Mouse (Mus musculus): ENCODE measurements around the gene Rdh1. TPM values are rescaled to one million over a fixed set of nuclear protein-coding genes. Genes with fewer than 3 reads are reported as not detected.

Rdh1 gene
- polyA plus RNA-seq (2012; rRNA removed) = 0.06 and 0.11 TPM in 2 replicates

DNA sequence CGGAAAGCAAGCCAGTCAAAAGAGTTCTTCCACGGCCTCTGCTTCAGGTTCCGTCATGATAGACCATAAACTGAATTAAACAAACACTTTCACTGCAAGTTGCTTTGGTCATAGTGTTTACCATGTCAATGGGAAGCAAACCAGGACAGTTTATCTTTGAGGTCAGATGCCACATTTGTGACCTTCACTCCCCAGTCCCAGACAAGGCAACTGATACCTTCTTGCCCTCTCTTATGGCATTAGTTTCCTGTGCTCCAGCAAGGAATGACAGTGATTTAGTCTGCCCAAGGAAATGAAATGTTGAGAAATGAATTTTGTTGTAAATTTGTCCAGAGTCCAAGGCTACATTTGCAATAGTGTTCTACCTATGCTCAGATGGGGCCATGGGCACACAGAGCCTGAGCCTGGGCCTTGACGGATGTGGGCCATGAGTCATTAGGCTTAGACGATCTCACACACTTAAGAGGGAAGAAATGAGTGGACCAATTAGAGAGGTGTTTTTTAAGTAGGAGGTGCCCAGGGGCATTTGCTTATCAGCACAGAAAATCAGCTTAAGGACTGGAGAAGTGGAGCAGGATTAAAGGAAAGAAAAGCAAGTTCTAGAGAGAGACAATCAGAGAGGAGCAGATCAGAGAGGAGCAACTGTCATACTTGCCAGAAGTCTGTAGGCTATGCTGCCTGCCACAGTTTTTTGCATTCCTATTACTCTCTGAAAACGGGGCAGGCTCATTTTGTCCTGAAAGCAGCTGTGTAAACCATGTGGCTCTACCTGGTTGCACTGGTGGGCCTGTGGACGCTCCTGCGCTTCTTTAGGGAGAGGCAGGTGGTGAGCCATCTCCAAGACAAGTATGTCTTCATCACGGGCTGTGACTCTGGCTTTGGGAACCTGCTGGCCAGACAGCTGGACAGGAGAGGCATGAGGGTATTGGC lies at the start of gene Rdh1, which contains the start of gene Rdh16f1:
Gene Rdh1 (plus strand): TSS at position 541 of the 930 bp plus-strand sequence.
Gene Rdh16f1 (plus strand): TSS at position 607 of the 930 bp plus-strand sequence.

DNA sequence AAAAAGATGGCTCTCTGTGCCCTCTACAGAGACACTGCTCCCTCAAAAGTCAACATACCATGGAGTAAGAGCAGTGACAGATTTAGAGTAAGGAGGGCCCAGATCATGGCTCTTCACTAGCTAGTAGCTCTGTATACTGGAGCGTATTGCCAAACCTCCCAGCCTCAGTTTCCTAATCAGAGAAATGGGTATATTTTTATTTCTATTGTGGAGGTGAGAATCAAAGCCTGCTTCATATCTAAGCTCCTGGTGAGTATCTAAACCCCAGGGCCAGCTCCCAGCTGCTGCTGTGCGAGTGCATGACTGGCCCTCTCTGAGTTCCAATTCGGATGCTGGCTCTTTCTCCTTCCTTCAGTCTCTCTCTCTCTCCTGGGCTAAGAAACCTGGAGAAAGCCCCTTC lies 35.3 kb upstream of the Rdh1 start, which contains the start of gene Tac2:
Gene Tac2 (plus strand): TSS at position 301 of the 400 bp plus-strand sequence.

DNA sequence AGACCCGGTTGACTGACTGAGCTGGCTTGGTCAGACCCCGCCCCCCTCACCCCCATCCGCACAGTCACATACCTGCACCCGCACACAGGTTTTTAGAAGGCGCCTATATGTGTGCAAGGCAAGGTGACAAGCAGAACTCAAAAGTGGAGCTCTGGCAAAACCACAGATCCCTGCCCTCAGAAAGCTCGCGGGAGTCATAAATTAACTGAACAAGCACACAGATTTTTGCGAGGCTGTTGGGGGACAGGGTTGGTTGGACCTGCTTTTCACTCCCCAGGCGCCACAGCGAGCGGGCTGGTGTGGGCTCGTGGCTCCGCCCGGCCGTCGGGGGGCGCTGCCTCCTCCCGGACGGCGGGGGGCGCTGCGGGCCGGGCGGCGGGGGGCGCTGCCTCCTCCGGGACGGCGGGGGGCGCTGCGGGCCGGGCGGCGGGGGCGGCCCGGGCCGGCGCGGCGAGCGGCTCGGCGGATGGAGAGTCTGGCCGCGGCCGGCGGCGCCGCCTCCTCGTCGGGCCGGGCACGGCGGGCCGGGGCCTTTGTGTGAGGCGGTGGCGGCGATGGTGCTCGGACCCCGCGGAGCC lies 20.3 kb upstream of the Rdh1 start, which contains the start of gene Zbtb39:
Gene Zbtb39 (plus strand): TSS at position 456 of the 578 bp plus-strand sequence.

DNA sequence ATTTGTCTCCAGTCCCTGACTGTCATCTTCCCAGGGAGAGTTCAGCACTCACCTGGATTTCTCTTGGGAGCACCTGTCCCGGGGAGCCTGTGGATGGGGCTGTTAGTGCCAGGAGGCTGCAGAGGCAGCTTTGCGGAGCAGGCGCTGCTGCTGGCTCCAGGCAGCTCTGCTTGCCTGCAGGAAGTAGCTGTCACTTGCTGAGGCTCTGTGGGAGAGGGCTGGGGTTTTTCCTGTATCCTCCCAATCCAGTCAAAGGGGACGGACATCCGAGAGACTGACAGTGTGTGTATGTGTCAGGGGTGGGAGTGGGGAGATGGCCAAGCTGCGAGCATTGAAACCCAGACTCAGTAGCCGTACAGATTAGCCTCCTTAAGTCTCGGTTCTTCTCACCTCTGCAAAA lies 8.0 kb upstream of the Rdh1 start, which contains the start of gene Gpr182:
Gene Gpr182 (minus strand): TSS at position 185 of the 400 bp plus-strand sequence.

DNA sequence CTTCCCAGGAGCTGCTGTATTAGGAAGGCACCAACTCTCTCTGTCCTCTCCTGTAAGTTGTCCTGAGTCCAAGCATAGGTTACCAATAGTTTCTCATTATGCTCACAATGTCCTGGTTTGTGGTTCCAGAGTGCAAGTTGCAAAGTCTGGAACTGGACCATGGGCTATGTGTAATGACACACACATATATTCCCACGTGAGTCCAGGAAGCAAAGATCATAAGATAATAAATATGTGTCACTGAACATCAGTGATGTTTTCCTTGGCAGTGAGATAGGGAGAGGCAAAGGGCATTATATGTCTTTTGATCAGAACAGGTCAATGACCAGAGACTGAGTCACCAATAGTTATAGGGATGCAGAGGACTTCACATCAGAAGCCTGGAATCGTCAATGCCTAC lies 16.5 kb downstream of the Rdh1 start, which contains the start of gene Rdh9:
Gene Rdh9 (plus strand): TSS at position 376 of the 400 bp plus-strand sequence.

DNA sequence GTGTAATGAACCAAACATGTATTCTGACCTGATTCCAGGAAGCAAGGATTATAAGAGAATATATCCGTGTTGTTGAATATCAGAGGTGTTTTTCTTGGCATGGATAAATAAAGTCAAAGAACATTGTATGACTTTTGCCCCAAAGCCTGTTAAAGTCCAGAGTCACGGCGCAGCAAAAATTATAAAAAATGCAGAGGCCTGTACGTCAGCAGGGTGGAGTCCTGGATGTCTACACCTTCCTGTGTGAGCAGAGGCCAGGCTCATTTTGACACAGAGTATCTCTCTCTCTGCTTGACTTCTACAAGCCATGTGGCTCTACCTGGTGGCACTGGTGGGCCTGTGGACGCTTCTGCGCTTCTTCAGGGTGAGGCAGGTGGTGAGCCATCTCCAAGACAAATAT lies 41.4 kb downstream of the Rdh1 start, which contains the start of gene Rdh16:
Gene Rdh16 (plus strand): TSS at position 262 of the 400 bp plus-strand sequence.

Other genes starting within 250 kb of the Rdh1 start
- gene Ndufa4l2, start 244.8 kb upstream of the Rdh1 start, polyA plus RNA-seq (2012; rRNA removed) = 4.2 and 4.5 TPM in 2 replicates
- gene Shmt2, start 237.3 kb upstream of the Rdh1 start, polyA plus RNA-seq (2012; rRNA removed) = 94.7 and 99.4 TPM in 2 replicates
- 10.4 and 12.6 TPM in 2 replicates for gene Nxph4, start 225.2 kb upstream of the Rdh1 start, polyA plus RNA-seq (2012; rRNA removed)
- 129 and 151 TPM in 2 replicates for gene Lrp1, start 138.6 kb upstream of the Rdh1 start, polyA plus RNA-seq (2012; rRNA removed)
- gene Stat6, start 116.7 kb upstream of the Rdh1 start, polyA plus RNA-seq (2012; rRNA removed) = 8.9 and 12.3 TPM in 2 replicates
- 12.5 and 14.6 TPM in 2 replicates for gene Nemp1, start 92.8 kb upstream of the Rdh1 start, polyA plus RNA-seq (2012; rRNA removed)
- 16.4 and 26.1 TPM in 2 replicates for gene Nab2, start 91.2 kb upstream of the Rdh1 start, polyA plus RNA-seq (2012; rRNA removed)
- gene Myo1a, start 54.6 kb upstream of the Rdh1 start, polyA plus RNA-seq (2012; rRNA removed) = 2.7 and 4.1 TPM in 2 replicates
- 1.9 and 8.4 TPM in 2 replicates for gene Tac2, start 35.2 kb upstream of the Rdh1 start, polyA plus RNA-seq (2012; rRNA removed)
- gene Zbtb39, start 20.2 kb upstream of the Rdh1 start, polyA plus RNA-seq (2012; rRNA removed) = 17.2 and 19.3 TPM in 2 replicates
- gene Gpr182, start 8.0 kb upstream of the Rdh1 start, polyA plus RNA-seq (2012; rRNA removed) = 0.74 and 1.6 TPM in 2 replicates
- 0.21 TPM in 1 of 2 replicates, not detected in the other for gene Rdh16f1, start 66 bp downstream of the Rdh1 start, polyA plus RNA-seq (2012; rRNA removed)
- gene Rdh9, start 16.7 kb downstream of the Rdh1 start, polyA plus RNA-seq (2012; rRNA removed) = 0.06 TPM in 1 of 2 replicates, not detected in the other
- gene Rdh16, start 41.4 kb downstream of the Rdh1 start, polyA plus RNA-seq (2012; rRNA removed) = not detected in 2 replicates
- gene Rdh19, start 90.2 kb downstream of the Rdh1 start, polyA plus RNA-seq (2012; rRNA removed) = not detected in 2 replicates
- not detected in 2 replicates for gene Rdh16f2, start 106.8 kb downstream of the Rdh1 start, polyA plus RNA-seq (2012; rRNA removed)
- not detected in 2 replicates for gene Rdh7, start 129.1 kb downstream of the Rdh1 start, polyA plus RNA-seq (2012; rRNA removed)
- gene Sdr9c7, start 138.8 kb downstream of the Rdh1 start, polyA plus RNA-seq (2012; rRNA removed) = 0.02 TPM in 1 of 2 replicates, not detected in the other
- gene Hsd17b6, start 247.9 kb downstream of the Rdh1 start, polyA plus RNA-seq (2012; rRNA removed) = not detected in 2 replicates

All from central nervous system, embryonic 11.5 days (tissue).